In the genomic region with DNA sequence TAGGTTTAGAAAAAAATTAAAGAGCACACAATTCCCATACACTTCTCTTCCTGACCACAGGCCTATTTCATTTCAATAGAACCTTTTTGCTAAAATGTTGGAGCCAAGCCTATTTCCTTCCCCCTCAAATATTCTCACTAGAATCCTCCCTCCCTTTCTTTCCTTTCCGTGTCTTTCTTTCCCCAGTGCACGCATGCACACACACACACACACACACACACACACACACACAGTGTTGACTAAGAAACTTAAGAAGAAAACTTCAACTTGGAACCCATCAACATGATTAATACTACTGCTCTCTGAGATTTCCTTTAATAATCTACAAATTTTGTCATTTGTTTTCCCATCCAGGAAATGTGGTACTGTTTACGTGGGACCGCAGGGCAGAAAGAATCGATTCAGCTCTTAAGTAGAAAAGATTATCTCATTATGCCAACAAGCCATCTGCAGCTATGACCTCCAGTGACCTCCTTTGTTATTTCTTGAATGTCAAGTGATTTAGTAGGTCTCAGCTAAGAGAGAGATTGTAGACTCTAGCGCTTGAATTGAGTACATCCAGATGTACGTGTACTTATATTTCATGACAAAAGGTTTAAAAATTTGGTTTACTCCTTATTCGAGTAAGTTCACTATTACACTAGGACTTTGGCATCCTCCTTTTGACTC, we compare ENCODE assay signal across 16 mouse cellular contexts. TPM values are rescaled to one million over a fixed set of nuclear protein-coding genes. Genes with fewer than 3 reads are reported as not detected.
DNase-seq lines count a peak whose midpoint lies in the region; ATAC-seq lines count a peak whose summit lies in the region.
"Had no signal": no experiment of that assay in that cellular context is flagged by ENCODE, and none has a peak within 500 bp of the region (broad histone marks: within the 10 kb centered on the region; RNA-seq: fewer than 3 reads in every experiment).

No protein-coding gene starts in this region.

- no peaks in the 10 kb centered on the region for H3K36me3 ChIP-seq in kidney, embryonic 14.5 days (ENCODE audit: control insufficient read depth, insufficient read depth, low read length)
- no peaks in the 10 kb centered on the region for H3K36me3 ChIP-seq in midbrain, embryonic 12.5 days
- H3K36me3 ChIP-seq: liver, embryonic 15.5 days had no signal

- H3K4me1 ChIP-seq in kidney, embryonic 14.5 days (ENCODE audit: control insufficient read depth, insufficient read depth, low read length), result no peaks in the 10 kb centered on the region
- peaks cover 13% of the 10 kb centered on the region for H3K4me1 ChIP-seq in midbrain, embryonic 12.5 days
- H3K4me1 ChIP-seq: liver, embryonic 15.5 days had no signal

- no peak for DNase-seq in kidney, postnatal 14 days
- DNase-seq in brain, adult 2 months (ENCODE audit: low read depth, low spot score), result peak; percentile 39
- peak; percentile 63 for DNase-seq in embryo, embryonic 11.5 days (ENCODE audit: low read depth, low spot score)
- no peak for DNase-seq in layer of hippocampus, adult 9-10 months (ENCODE audit: low spot score)
- no peak for DNase-seq in adrenal gland, postnatal 36 days
- DNase-seq in lung, postnatal 14 days, result no peak
- DNase-seq: cerebellum, postnatal 25 days; heart, adult 2 months; heart, postnatal 14 days; kidney, postnatal 36 days; right cerebral cortex, adult 18-20 months had no signal

- H3K27me3 ChIP-seq in kidney, embryonic 14.5 days (ENCODE audit: control insufficient read depth, insufficient read depth, low read length), result no peaks in the 10 kb centered on the region
- H3K27me3 ChIP-seq in midbrain, embryonic 12.5 days, result no peaks in the 10 kb centered on the region
- H3K27me3 ChIP-seq: liver, embryonic 15.5 days had no signal

- no peak overlapping the region for H3K4me2 ChIP-seq in kidney, embryonic 14.5 days (replicated peaks; ENCODE audit: low read depth, low read length)
- H3K4me2 ChIP-seq in midbrain, embryonic 12.5 days (replicated peaks), result no peak overlapping the region
- H3K4me2 ChIP-seq: liver, embryonic 15.5 days had no signal

- H3K9ac ChIP-seq in kidney, embryonic 14.5 days (ENCODE audit: low read depth, low read length), result no peak overlapping the region
- no peak overlapping the region for H3K9ac ChIP-seq in midbrain, embryonic 12.5 days (replicated peaks)
- H3K9ac ChIP-seq: liver, embryonic 15.5 days had no signal

- WGBS in kidney, embryonic 14.5 days, result 21% methylated on average over 8 of the region's 8 CpGs
- WGBS in midbrain, embryonic 12.5 days, result 20% methylated on average over 8 of the region's 8 CpGs

- H3K9me3 ChIP-seq in kidney, embryonic 14.5 days (ENCODE audit: control insufficient read depth, low read length), result peaks cover 5% of the 10 kb centered on the region
- H3K9me3 ChIP-seq in midbrain, embryonic 12.5 days, result peaks cover 5% of the 10 kb centered on the region
- H3K9me3 ChIP-seq: liver, embryonic 15.5 days had no signal

- no peak overlapping the region for H3K4me3 ChIP-seq in kidney, embryonic 14.5 days (ENCODE audit: low read length)
- H3K4me3 ChIP-seq in midbrain, embryonic 12.5 days, result no peak overlapping the region
- H3K4me3 ChIP-seq: erythroblast, embryonic 14.5 days; heart, adult 2 months; liver, embryonic 15.5 days had no signal

- no peak overlapping the region for H3K27ac ChIP-seq in kidney, embryonic 14.5 days (ENCODE audit: low read depth, low read length)
- H3K27ac ChIP-seq in midbrain, embryonic 12.5 days (replicated peaks), result no peak overlapping the region
- H3K27ac ChIP-seq: heart, adult 2 months; liver, embryonic 15.5 days; macrophage had no signal

- ATAC-seq in kidney, embryonic 14.5 days (ENCODE audit: low FRiP score, low TSS enrichment), result peak; percentile 72; the same call in 1 of the 2 replicates
- ATAC-seq in midbrain, embryonic 12.5 days (ENCODE audit: low FRiP score, low read depth), result peak; percentile 68; the same call in 1 of the 2 replicates

RNA-seq across cellular contexts. Expression of a gene that starts 19.4 kb away (rescaled TPM):
- not detected in 2 replicates for polyA plus RNA-seq in kidney, embryonic 14.5 days (2014; fragmentation: Nextera tagmentation; extraction: Ambion mirVana)
- not detected in 2 replicates for polyA plus RNA-seq in midbrain, embryonic 12.5 days (2016; fragmentation: Nextera tagmentation; extraction: Ambion mirVana)
- not detected for total RNA-seq in adrenal gland, postnatal 36 days (2021)
- total RNA-seq: heart, adult 2 months; heart, postnatal 14 days had no signal
- polyA plus RNA-seq: erythroblast, embryonic 14.5 days; liver, embryonic 15.5 days; macrophage had no signal

RNA-seq across cellular contexts. Expression of a gene that starts 25.9 kb away (rescaled TPM):
- 8.7 and 14.7 TPM in 2 replicates for polyA plus RNA-seq in kidney, embryonic 14.5 days (2014; fragmentation: Nextera tagmentation; extraction: Ambion mirVana)
- 13.9 and 14.0 TPM in 2 replicates for polyA plus RNA-seq in midbrain, embryonic 12.5 days (2016; fragmentation: Nextera tagmentation; extraction: Ambion mirVana)
- 10 to 100 TPM; 28.3 to 28.5 TPM for total RNA-seq in adrenal gland, postnatal 36 days (2021)

RNA-seq across cellular contexts. Expression of a gene that starts 54.3 kb away (rescaled TPM):
- 7.4 and 18.0 TPM in 2 replicates for polyA plus RNA-seq in kidney, embryonic 14.5 days (2014; fragmentation: Nextera tagmentation; extraction: Ambion mirVana)
- 12.5 and 12.7 TPM in 2 replicates for polyA plus RNA-seq in midbrain, embryonic 12.5 days (2016; fragmentation: Nextera tagmentation; extraction: Ambion mirVana)
- 10 to 100 TPM; 63.7 to 92.3 TPM for total RNA-seq in adrenal gland, postnatal 36 days (2021)

Comparison
In these comparisons a context has a peak if more than half of its experiments do, and no peak if none do; other contexts are left out.
1. DNase-seq: peak in brain, adult 2 months (single experiment) and embryo, embryonic 11.5 days (single experiment); none in kidney, postnatal 14 days (single experiment), layer of hippocampus, adult 9-10 months (single experiment), adrenal gland, postnatal 36 days (0 of 2) and lung, postnatal 14 days (single experiment).